Comparison of ENCODE assay signal across 8 mouse cellular contexts in genomic region chr6:91159047-91159446, GRCm38 (mm10). TPM values are rescaled to one million over a fixed set of nuclear protein-coding genes. Genes with fewer than 3 reads are reported as not detected.
DNase-seq lines count a peak whose midpoint lies in the region; ATAC-seq lines count a peak whose summit lies in the region.

No protein-coding gene starts in this region.

- no peak overlapping the region for H3K4me3 ChIP-seq in neural tube, embryonic 11.5 days (ENCODE audit: low read depth, low read length)
- H3K4me3 ChIP-seq in liver, embryonic 12.5 days, result peak overlapping the region; percentile 71
- no peak overlapping the region for H3K4me3 ChIP-seq in stomach, embryonic 16.5 days (replicated peaks; ENCODE audit: low read length)

- no peak overlapping the region for H3K27ac ChIP-seq in neural tube, embryonic 11.5 days (ENCODE audit: low read depth, low read length)
- peak overlapping the region; percentile 99 for H3K27ac ChIP-seq in liver, embryonic 12.5 days
- no peak overlapping the region for H3K27ac ChIP-seq in stomach, embryonic 16.5 days (ENCODE audit: low read length)

- 85% methylated on average over 9 of the region's 9 CpGs for WGBS in neural tube, embryonic 11.5 days
- 47% methylated on average over 9 of the region's 9 CpGs for WGBS in liver, embryonic 12.5 days (ENCODE audit: insufficient replicate concordance)
- 77% methylated on average over 9 of the region's 9 CpGs for WGBS in stomach, embryonic 16.5 days

- peaks cover 17% of the 10 kb centered on the region for H3K4me1 ChIP-seq in neural tube, embryonic 11.5 days (ENCODE audit: control insufficient read depth, insufficient read depth, low read length)
- peaks cover 97% of the 10 kb centered on the region for H3K4me1 ChIP-seq in liver, embryonic 12.5 days
- H3K4me1 ChIP-seq in stomach, embryonic 16.5 days (ENCODE audit: control insufficient read depth, insufficient read depth, low read length), result peaks cover 22% of the 10 kb centered on the region

- H3K9me3 ChIP-seq in neural tube, embryonic 11.5 days (ENCODE audit: control insufficient read depth, low read length), result no peaks in the 10 kb centered on the region
- H3K9me3 ChIP-seq in liver, embryonic 12.5 days (replicated peaks), result no peaks in the 10 kb centered on the region
- no peaks in the 10 kb centered on the region for H3K9me3 ChIP-seq in stomach, embryonic 16.5 days (replicated peaks; ENCODE audit: control insufficient read depth, low read length)

- no peak for ATAC-seq in neural tube, embryonic 11.5 days (ENCODE audit: insufficient read depth, low FRiP score, low TSS enrichment)
- ATAC-seq in liver, embryonic 12.5 days, result peak; percentile 38
- ATAC-seq in stomach, embryonic 16.5 days (ENCODE audit: insufficient read depth, low FRiP score), result no peak
- no peak for ATAC-seq in inflammation-experienced regulatory T-cells, adult 6 months

- H3K36me3 ChIP-seq in neural tube, embryonic 11.5 days (ENCODE audit: control insufficient read depth, insufficient read depth, low read length), result no peaks in the 10 kb centered on the region
- H3K36me3 ChIP-seq in liver, embryonic 12.5 days, result peaks cover 26% of the 10 kb centered on the region
- H3K36me3 ChIP-seq in stomach, embryonic 16.5 days (ENCODE audit: control insufficient read depth, insufficient read depth, low read length), result no peaks in the 10 kb centered on the region

- DNase-seq in cerebellum, postnatal 25 days, result peak; percentile 31 to 38
- no peak for DNase-seq in cerebellum, adult 11 months
- DNase-seq in neural tube, embryonic 11.5 days (ENCODE audit: low spot score), result no peak
- no peak for DNase-seq in neural tube, embryonic 10.5 days (ENCODE audit: extremely low spot score, low spot score)
- no peak for DNase-seq in gastrocnemius, adult 18-20 months (ENCODE audit: low spot score)

- H3K27me3 ChIP-seq in neural tube, embryonic 11.5 days (ENCODE audit: control insufficient read depth, insufficient read depth, low read length), result no peaks in the 10 kb centered on the region
- peaks cover 6% of the 10 kb centered on the region; the same call in 1 of the 2 replicates for H3K27me3 ChIP-seq in liver, embryonic 12.5 days (replicated peaks)
- H3K27me3 ChIP-seq in stomach, embryonic 16.5 days (ENCODE audit: control insufficient read depth, insufficient read depth, low read length), result no peaks in the 10 kb centered on the region

- H3K9ac ChIP-seq in neural tube, embryonic 11.5 days (ENCODE audit: low read length), result no peak overlapping the region
- peak overlapping the region; percentile 86 for H3K9ac ChIP-seq in liver, embryonic 12.5 days
- peak overlapping the region; percentile 48 for H3K9ac ChIP-seq in stomach, embryonic 16.5 days (ENCODE audit: low read length)

- H3K4me2 ChIP-seq in neural tube, embryonic 11.5 days (ENCODE audit: low read depth), result 0 out of 2 replicates have a peak overlapping the region, but pooled peaks have one; percentile 16
- H3K4me2 ChIP-seq in liver, embryonic 12.5 days, result peak overlapping the region; percentile 89
- peak overlapping the region; percentile 15; the same call in 1 of the 2 replicates for H3K4me2 ChIP-seq in stomach, embryonic 16.5 days (ENCODE audit: low read depth, low read length)

RNA-seq across cellular contexts. Expression of gene Hdac11, which starts 2.6 kb away (rescaled TPM):
- polyA plus RNA-seq in neural tube, embryonic 11.5 days (2014; fragmentation: Nextera tagmentation; extraction: Ambion mirVana), result 13.4 and 15.0 TPM in 2 replicates
- 6.0 and 7.5 TPM in 2 replicates for polyA plus RNA-seq in liver, embryonic 12.5 days (2016; fragmentation: Nextera tagmentation; extraction: Ambion mirVana)
- polyA plus RNA-seq in stomach, embryonic 16.5 days (2015; fragmentation: Nextera tagmentation; extraction: Ambion mirVana), result 8.3 and 12.3 TPM in 2 replicates
- 1 to 10 TPM in 2 of 3 experiments, under 1 TPM in 1; 0.80 to 1.5 (median 1.4) TPM for polyA plus RNA-seq in inflammation-experienced regulatory T-cells, adult 6 months (2017; shearing (Covaris generic))
- total RNA-seq in gastrocnemius, adult 18-20 months (2021), result 1 to 10 TPM; 6.7 to 7.2 TPM

RNA-seq across cellular contexts. Expression of gene Nup210, which starts 42.4 kb away (rescaled TPM):
- 16.4 and 18.3 TPM in 2 replicates for polyA plus RNA-seq in neural tube, embryonic 11.5 days (2014; fragmentation: Nextera tagmentation; extraction: Ambion mirVana)
- polyA plus RNA-seq in liver, embryonic 12.5 days (2016; fragmentation: Nextera tagmentation; extraction: Ambion mirVana), result 54.0 and 55.6 TPM in 2 replicates
- polyA plus RNA-seq in stomach, embryonic 16.5 days (2015; fragmentation: Nextera tagmentation; extraction: Ambion mirVana), result 12.8 and 12.9 TPM in 2 replicates
- polyA plus RNA-seq in inflammation-experienced regulatory T-cells, adult 6 months (2017; shearing (Covaris generic)), result 10 to 100 TPM; 51.5 to 81.0 (median 66.2) TPM
- 10 to 100 TPM; 18.4 to 22.1 TPM for total RNA-seq in gastrocnemius, adult 18-20 months (2021)

RNA-seq across cellular contexts. Expression of gene Fbln2, which starts 53.2 kb away (rescaled TPM):
- 28.4 and 28.8 TPM in 2 replicates for polyA plus RNA-seq in neural tube, embryonic 11.5 days (2014; fragmentation: Nextera tagmentation; extraction: Ambion mirVana)
- polyA plus RNA-seq in liver, embryonic 12.5 days (2016; fragmentation: Nextera tagmentation; extraction: Ambion mirVana), result 15.9 and 17.0 TPM in 2 replicates
- 63.0 TPM in 2 replicates for polyA plus RNA-seq in stomach, embryonic 16.5 days (2015; fragmentation: Nextera tagmentation; extraction: Ambion mirVana)
- 1 to 10 TPM in 1 of 3 experiments, under 1 TPM in 1, not detected in 1; 0.22 to 1.2 TPM for polyA plus RNA-seq in inflammation-experienced regulatory T-cells, adult 6 months (2017; shearing (Covaris generic))
- 10 to 100 TPM; 40.1 to 51.6 TPM for total RNA-seq in gastrocnemius, adult 18-20 months (2021)

Comparison
In these comparisons a context has a peak if more than half of its experiments do, and no peak if none do; other contexts are left out.
1. DNase-seq: peak in cerebellum, postnatal 25 days (2 of 2); none in cerebellum, adult 11 months (single experiment), neural tube, embryonic 11.5 days (single experiment), neural tube, embryonic 10.5 days (single experiment) and gastrocnemius, adult 18-20 months (single experiment).
2. H3K4me2 ChIP-seq: peak in every context shown above with its lines; median percentile 89 in liver, embryonic 12.5 days; 16 in neural tube, embryonic 11.5 days; 15 in stomach, embryonic 16.5 days.